Mouse (Mus musculus): Measurements from ENCODE around the gene Epb42.
A peak's percentile ranks its signal among the peaks of the same experiment; 100 is the strongest.
"Not testable (repeated sequence)": the region's sequence is repeated elsewhere in the genome, so short reads cannot be mapped to it uniquely, and the experiment has no call there.

The Epb42 gene

DNA sequence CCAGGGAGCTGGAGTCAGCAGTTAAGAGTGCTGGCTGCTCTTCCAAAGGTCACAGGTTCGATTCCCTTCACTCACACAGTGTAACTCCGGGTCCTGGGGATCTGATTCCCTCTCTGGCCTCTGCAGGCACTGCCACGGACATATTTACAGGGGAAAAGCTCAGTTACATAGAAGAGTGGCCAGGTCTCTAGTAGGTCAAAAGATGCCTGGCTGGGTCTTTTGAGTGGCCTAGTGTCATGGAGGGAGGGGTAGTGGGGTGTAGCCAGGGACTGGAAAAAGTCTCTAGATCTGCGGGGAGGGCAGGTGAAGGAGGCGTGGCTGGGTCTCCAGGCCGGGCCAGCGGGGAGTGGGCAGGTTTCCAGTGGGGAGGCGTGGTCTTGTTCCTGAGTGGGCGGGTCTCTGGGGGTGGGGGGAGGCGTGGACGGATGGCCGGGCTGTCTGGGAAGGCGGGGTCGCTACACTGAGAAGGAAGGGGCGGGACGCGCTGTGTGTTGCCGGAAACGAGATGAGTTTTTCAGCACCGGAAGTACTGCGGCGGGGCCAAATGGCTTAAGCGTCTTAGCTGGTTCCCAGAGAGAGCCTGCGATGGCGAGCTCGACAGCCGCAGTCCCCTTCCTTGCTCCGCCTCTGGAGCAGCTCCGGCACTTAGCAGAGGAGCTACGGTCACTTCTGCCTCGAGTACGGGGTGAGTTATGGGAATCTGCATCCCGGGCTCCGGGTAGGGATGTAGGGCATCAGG, 28.8 kb downstream of the Epb42 start, which contains the start of gene Ccndbp1:
TSS of gene Ccndbp1 (plus strand) at position 479 of the 739 bp plus-strand sequence.
- ATAC-seq (ENCODE audit: low TSS enrichment) = peak; percentile 96

GRCm38 (mm10) chr2:121006986-121007385, 29.9 kb downstream of the Epb42 start:
- ATAC-seq (ENCODE audit: low TSS enrichment) = no peak

DNA sequence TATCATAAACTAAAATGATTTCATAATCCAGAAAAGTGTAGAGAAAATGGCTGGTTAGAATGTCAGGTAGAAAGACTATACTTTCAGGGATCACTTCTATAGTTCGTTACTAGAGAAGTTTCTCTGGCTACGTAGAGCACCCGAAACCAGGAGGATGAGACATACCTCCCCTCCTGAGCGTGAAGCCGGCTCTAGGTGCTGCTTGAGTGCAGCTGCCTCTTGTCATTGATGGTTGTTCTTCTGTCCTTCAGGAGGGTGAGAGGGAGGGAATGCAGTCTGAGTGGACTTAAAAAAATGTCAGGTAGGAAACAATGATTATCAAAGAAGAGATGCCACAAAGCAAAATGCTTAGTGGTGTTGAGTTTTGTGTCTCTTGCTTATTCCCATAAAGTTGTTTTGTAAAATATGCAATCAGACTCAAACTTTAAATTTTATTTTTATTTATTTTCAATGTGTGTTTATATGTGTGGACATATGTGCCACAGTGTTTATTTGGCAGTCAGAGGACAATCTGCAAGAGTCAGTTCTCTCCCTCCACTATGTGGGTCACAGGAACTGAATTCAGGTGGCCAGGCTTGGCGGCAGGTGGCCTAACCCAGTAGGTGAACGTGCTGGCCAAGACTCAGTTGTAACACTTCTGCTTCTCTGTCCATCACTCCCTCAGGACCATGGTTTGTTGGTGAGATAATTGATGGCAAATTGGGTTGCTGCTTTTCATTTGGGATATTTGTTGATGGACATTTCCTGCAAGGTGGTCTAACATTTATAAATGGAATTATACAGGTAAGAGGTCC, 32.7 kb downstream of the Epb42 start:
- ATAC-seq (ENCODE audit: low TSS enrichment) = no peak

DNA sequence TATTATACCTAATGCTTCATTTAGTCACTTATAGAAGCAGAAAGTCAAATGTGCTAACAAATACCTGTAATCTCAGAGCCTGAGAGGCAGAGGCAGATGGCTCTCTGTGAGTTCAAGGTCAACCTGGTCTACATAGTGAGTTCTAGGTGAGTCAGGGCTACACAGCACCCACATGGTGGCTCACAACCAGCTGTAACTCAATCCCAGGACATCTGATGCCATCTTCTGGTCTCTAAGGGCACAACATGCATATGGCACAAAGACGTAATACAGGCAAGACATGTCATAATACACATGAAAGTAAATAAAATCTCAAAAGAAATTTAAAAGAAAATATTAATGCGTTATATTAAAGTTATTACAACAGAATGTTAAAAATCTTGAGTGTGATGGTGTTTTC, 33.3 kb downstream of the Epb42 start:
- no peak for ATAC-seq (ENCODE audit: low TSS enrichment)

- no peak for ATAC-seq (ENCODE audit: low TSS enrichment)
Observed at GRCm38 (mm10) chr2:120998863-120999262, 38.0 kb downstream of the Epb42 start.

GRCm38 (mm10) chr2:120996607-120997006, 40.3 kb downstream of the Epb42 start:
- ATAC-seq (ENCODE audit: low TSS enrichment) = not testable (repeated sequence)

DNA sequence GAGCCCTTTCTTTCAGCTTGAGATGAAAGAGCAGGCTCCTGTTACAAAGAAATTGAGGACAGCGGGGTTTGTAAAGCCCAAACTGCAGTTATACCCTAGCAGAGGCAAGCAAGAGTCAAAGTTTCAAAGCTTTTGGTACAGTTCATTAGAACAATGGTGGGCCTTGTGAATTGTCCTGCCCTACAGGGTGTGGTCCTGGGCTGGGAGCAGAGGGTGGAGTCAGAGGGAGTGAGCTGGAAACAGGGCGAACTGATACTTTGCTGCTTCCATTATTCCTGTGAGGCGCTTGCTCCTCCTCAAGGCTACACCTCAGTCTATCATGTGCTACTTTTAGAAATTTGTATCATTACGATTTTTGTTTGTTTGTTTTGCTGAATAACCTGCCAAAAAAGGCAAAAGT, 45.7 kb downstream of the Epb42 start:
- no peak for ATAC-seq (ENCODE audit: low TSS enrichment)

GRCm38 (mm10) chr2:120985241-120985640, 51.6 kb downstream of the Epb42 start:
- ATAC-seq (ENCODE audit: low TSS enrichment) = no peak

GRCm38 (mm10) chr2:120983611-120984010, 53.3 kb downstream of the Epb42 start:
- ATAC-seq (ENCODE audit: low TSS enrichment) = no peak

- no peak for ATAC-seq (ENCODE audit: low TSS enrichment)
Observed at GRCm38 (mm10) chr2:120980861-120981260, 56.0 kb downstream of the Epb42 start.

GRCm38 (mm10) chr2:120979819-120980218, 57.1 kb downstream of the Epb42 start:
- ATAC-seq (ENCODE audit: low TSS enrichment) = no peak

DNA sequence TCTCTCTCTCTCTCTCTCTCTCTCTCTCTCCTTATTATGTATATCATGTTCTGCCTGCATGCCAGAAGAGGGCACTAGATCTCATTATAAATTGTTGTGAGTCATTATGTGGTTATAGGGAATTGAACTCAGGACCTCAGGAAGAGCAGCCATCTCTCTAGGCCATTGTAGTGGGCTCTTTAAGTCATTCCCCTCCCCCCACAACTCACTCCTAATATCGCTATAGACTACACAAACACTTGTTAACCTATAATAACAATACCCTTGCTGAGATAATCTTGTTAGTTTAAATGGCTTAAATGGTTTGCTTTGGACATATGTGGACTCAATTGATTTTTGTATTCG, 58.2 kb downstream of the Epb42 start:
- ATAC-seq (ENCODE audit: low TSS enrichment) = no peak

DNA sequence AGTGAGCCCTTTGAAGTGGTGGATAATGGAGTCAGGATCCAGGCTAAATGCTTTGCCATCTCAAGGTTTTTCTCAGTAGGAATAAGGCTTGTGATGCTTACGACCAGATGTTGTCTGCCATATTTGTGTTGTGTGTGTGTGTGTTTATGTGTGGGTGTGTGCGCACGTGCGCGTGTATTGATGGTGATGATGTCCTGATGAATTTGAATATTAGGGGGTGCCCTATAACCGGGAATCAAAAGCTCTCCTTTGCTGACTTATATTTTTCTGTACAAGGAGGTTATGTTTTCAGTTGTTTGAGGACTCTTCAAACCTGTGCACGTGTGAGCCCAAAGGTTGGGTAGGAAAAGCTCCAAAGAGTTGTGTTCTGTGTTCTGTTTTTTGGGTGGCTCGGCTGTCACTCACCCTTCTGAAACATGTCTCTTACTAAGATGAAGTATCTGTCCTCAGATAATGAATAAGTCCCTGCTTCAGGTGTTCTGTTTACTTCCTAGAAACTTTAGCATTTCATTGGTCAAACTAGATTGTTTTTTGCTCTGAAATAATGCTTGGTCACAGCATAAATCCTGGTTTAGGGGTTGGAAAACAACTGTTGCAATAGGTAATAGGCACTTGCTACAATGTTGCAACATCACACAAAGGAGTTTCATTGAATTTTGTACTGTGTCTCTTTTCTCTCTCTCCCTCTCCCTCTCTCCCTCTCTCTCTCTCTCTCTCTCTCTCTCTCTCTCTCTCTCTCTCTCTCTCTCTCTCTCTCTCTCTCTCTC, 58.8 kb downstream of the Epb42 start:
- ATAC-seq (ENCODE audit: low TSS enrichment) = no peak

DNA sequence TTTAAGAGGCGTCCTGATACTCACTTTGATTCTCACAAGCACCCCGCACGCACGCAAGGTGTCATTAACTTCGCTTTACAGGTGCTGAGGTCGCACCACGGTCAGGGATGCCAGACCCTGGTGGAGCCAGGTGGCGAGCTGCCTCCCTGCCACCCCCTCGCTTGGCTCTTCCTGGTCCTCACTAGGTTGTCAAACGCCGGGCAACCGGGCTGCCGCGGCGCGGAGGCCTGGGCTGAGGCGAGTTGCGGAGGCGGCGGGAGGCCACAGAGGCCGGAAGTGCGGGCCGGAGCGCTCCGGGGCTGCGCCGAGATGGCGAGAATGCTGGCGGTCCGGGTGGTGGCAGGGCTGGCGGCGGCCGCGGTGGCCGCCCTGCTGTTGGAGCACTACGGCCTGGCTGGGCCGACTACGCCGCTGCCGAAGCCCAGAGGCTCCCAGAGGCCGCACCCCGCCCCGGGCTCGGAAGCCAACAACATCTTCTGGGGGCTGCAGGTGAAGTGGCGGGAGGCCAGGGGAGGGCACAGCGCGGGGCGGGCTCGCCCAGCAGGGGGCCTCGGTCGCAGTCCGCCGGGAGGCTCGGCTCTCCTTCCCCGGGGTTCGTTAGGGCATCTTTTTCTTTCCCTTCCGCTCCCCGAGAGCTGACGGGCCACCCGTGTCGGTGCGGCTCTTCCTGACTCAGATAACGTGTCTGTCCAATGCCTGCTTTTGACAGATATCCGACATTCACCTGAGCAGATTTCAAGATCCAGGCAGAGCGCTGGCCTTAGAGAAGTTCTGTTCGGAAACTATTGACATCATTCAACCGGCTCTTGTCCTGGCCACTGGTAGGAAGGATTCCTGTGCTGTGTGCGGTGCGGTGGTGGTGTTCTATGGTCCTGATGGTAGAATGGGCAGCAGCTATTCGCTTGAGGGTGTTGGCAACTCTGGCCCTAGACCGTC, 59.6 kb downstream of the Epb42 start, which contains the start of gene Tmem62:
TSS of gene Tmem62 (plus strand) at position 28 of the 936 bp plus-strand sequence.
- peak; percentile 80 for ATAC-seq (ENCODE audit: low TSS enrichment)

- ATAC-seq (ENCODE audit: low TSS enrichment) = no peak
Observed at GRCm38 (mm10) chr2:120976308-120976707, 60.6 kb downstream of the Epb42 start.

GRCm38 (mm10) chr2:120972964-120973363, 63.9 kb downstream of the Epb42 start:
- no peak for ATAC-seq (ENCODE audit: low TSS enrichment)

DNA sequence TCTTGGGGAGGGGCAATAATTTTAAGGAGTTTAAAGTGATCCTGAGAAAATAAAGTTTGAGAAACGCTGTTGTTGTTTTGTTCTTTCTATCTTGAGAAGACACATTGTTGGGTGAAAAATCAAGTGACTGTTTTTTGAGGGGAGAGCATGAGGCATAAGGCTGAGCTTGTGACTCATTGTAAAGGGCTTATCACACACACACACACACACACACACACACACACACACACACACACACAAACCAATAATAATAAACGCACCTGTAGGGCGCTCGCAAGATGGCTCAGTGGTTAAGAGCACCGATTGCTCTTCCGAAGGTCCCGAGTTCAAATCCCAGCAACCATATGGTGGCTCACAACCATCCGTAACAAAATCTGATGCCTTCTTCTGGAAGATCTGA, 64.6 kb downstream of the Epb42 start:
- not testable (repeated sequence) for ATAC-seq (ENCODE audit: low TSS enrichment)

DNA sequence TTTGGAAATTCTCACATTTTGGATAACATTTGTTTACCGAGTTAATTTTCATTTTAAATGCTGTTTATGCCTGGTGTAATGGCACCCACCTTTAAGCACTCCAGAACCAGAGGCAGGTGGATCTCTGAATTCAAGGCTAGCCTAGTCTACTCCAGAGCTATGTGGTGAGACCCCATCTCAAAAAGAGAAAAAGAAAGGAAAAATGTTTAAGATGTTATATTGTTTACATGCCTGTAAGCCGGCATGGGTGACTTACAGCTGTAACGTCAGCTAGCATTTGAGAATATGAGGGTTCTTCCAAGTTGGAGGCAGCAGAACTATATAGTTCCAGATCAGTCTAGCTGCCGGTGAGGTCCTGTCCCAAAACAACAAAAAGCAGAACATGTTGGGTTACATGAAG, 65.1 kb downstream of the Epb42 start:
- ATAC-seq (ENCODE audit: low TSS enrichment) = no peak

GRCm38 (mm10) chr2:120970559-120971080, 66.3 kb downstream of the Epb42 start, which contains the start of gene Ubr1:
Gene Ubr1, minus strand, starts transcription at chr2:120970715.
- ATAC-seq (ENCODE audit: low TSS enrichment) = peak; percentile 91

GRCm38 (mm10) chr2:120970045-120970539, 66.8 kb downstream of the Epb42 start:
- ATAC-seq (ENCODE audit: low TSS enrichment) = peak; percentile 13; the same call in 1 of the 2 replicates
